Mouse (Mus musculus): ENCODE measurements around the gene Maf. TPM values are rescaled to one million over a fixed set of nuclear protein-coding genes. Genes with fewer than 3 reads are reported as not detected.
A peak's percentile ranks its signal among the peaks of the same experiment; 100 is the strongest.

Maf gene
- polyA plus RNA-seq, 1 experiment, result 42.4 TPM

DNA sequence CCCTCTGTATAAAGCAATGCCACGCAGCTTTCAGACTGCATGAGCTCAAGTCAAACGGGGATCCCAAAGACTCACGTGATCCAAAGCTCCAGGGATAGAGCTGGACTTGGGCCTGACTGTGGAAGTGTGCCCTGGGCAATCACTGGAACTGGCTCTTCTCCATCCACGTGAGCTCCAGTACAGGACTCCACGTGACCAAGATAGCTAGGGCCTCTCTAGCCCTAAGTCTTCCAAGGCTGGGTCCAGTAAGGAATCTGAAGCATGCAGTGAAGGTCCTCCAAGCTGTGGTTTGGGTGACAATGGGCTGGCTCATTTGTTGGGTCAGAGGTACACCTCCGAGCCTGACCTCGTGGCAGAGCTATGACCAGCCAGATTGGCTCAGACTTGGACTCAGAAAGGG lies 11.5 kb upstream of the Maf start:
- Histone ChIP-seq H3K36me3 (ENCODE audit: control insufficient read depth, insufficient read depth, low read length) (no peaks in the 10 kb centered on the region), H3K27ac (ENCODE audit: insufficient read depth, low read depth, low read length) (peak overlapping the region; percentile 57), H3K27me3 (replicated peaks; ENCODE audit: control insufficient read depth, insufficient read depth, low read length) (no peaks in the 10 kb centered on the region), H3K4me1 (ENCODE audit: control insufficient read depth, insufficient read depth, low read length) (peaks cover 21% of the 10 kb centered on the region), H3K4me3 (ENCODE audit: insufficient read depth, low read depth, low read length) (no peak overlapping the region)
- WGBS, result 48% methylated on average over 7 of the region's 7 CpGs
- DNase-seq, result peak; percentile 95
- TF ChIP-seq POLR2A (IDR thresholded peaks at IDR 0.05; ENCODE audit: low read depth, low read length) (no peak), CTCF (conservative IDR thresholded peaks at IDR 0.05; ENCODE audit: insufficient read depth, insufficient read length, low read depth, low read length) (no peak)

DNA sequence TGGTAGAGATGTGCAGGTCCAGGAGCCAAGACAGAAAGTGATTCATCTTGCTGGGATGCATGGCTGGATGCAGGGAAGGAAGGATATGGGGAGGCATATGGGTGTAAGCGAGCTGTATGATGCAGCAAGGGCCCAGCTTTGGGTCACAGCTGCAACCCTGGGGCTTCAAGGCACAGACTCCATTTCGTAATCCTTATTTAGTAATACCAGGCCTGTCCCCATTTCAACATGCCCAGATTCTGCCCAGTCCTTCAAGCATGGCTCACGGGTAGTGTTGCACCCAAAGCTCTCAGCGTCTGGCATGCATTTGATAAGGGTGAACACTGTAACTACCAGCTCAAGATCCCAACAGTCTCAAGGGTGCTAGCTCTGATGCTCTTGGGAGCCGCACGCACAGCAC lies 11.0 kb upstream of the Maf start:
- WGBS, result 87% methylated on average over 6 of the region's 6 CpGs

DNA sequence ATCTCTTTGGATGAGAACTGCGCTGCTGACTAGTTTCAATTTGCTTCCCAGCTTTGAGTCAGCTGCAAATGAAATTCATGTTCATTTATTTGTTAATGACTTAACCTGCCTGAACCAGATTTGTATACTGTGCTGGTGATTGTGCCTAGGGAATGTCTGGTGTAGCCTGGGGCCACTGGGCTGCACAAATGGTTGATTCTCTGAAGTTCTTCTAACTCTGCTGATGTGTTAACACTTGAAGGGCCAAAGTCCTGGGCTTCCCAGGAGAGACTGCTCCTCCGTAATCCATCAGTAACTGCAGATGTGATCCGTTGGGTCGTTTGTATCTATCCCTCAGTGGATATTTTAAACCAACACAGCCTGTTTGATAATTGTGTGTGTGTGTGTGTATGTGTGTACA lies 7.7 kb upstream of the Maf start:
- Histone ChIP-seq H3K27ac (ENCODE audit: insufficient read depth, low read depth, low read length) (peak overlapping the region; percentile 57), H3K36me3 (ENCODE audit: control insufficient read depth, insufficient read depth, low read length) (no peaks in the 10 kb centered on the region), H3K27me3 (replicated peaks; ENCODE audit: control insufficient read depth, insufficient read depth, low read length) (no peaks in the 10 kb centered on the region), H3K4me1 (ENCODE audit: control insufficient read depth, insufficient read depth, low read length) (peaks cover 30% of the 10 kb centered on the region), H3K4me3 (ENCODE audit: insufficient read depth, low read depth, low read length) (no peak overlapping the region)
- 40% methylated on average over 4 of the region's 4 CpGs for WGBS
- peak; percentile 78 for DNase-seq
- no peak for TF ChIP-seq CTCF (conservative IDR thresholded peaks at IDR 0.05; ENCODE audit: insufficient read depth, insufficient read length, low read depth, low read length)
- TF ChIP-seq POLR2A (IDR thresholded peaks at IDR 0.05; ENCODE audit: low read depth, low read length), result no peak

More for the DNA sequence above, 11.0 kb upstream of the Maf start:
- Histone ChIP-seq H3K36me3 (ENCODE audit: control insufficient read depth, insufficient read depth, low read length) (no peaks in the 10 kb centered on the region), H3K4me1 (ENCODE audit: control insufficient read depth, insufficient read depth, low read length) (peaks cover 21% of the 10 kb centered on the region), H3K4me3 (ENCODE audit: insufficient read depth, low read depth, low read length) (no peak overlapping the region), H3K27me3 (replicated peaks; ENCODE audit: control insufficient read depth, insufficient read depth, low read length) (no peaks in the 10 kb centered on the region), H3K27ac (ENCODE audit: insufficient read depth, low read depth, low read length) (peak overlapping the region; percentile 57)
- no peak for DNase-seq
- no peak for TF ChIP-seq POLR2A (IDR thresholded peaks at IDR 0.05; ENCODE audit: low read depth, low read length)
- TF ChIP-seq CTCF (conservative IDR thresholded peaks at IDR 0.05; ENCODE audit: insufficient read depth, insufficient read length, low read depth, low read length), result no peak

DNA sequence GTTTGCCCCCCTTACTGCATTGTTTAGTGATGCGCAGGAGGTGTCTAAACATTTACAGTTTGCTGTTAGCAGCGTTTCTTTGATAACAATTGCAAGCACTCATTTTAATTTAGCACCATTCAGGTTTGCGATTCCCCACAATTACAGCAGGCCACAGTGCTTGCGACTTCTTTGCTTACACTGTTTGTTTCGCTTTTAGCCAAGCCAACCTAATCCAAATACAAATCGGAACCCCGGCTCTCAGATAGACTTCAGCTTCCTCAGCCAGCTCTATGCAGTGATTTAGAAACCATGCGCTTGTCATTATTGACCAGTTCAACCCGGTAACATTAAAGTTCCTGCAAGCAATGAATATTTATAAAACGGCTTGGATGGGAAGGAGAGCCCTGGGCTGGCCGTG lies 3.5 kb upstream of the Maf start:
- peak overlapping the region; percentile 93 for H3K27ac ChIP-seq (ENCODE audit: insufficient read depth, low read depth, low read length)
- H3K4me3 ChIP-seq (ENCODE audit: insufficient read depth, low read depth, low read length), result peak overlapping the region; percentile 7; the same call in 1 of the 2 replicates
- peaks cover 18% of the 10 kb centered on the region; the same call in 1 of the 2 replicates for H3K4me1 ChIP-seq (ENCODE audit: control insufficient read depth, insufficient read depth, low read length)
- no peaks in the 10 kb centered on the region for H3K27me3 ChIP-seq (replicated peaks; ENCODE audit: control insufficient read depth, insufficient read depth, low read length)
- DNase-seq, result peak; percentile 58
- no peak for TF ChIP-seq POLR2A (IDR thresholded peaks at IDR 0.05; ENCODE audit: low read depth, low read length)
- TF ChIP-seq CTCF (conservative IDR thresholded peaks at IDR 0.05; ENCODE audit: insufficient read depth, insufficient read length, low read depth, low read length), result no peak
- WGBS, result 31% methylated on average over 11 of the region's 11 CpGs
- H3K36me3 ChIP-seq (ENCODE audit: control insufficient read depth, insufficient read depth, low read length), result peaks cover 2% of the 10 kb centered on the region; the same call in 1 of the 2 replicates

DNA sequence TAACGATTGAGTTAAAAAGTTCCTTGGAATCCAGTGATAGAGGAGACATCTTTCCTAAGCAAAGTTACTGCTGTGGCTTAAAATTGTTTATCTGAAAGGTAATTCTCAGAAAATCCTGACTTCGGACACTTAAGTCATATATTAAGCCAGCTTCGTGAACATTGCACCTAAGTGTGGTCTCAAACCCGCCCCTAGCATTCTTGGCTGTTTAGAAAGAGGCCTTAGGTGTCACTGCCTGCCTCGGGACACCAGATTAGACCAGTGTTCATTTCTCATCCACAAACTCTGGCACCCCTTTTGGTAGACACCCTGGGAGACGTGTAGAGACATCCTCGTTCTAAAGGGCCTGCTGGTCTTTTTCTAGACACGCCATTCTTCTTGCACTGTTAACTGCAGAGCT lies 2.3 kb upstream of the Maf start:
- H3K27me3 ChIP-seq (replicated peaks; ENCODE audit: control insufficient read depth, insufficient read depth, low read length), result no peaks in the 10 kb centered on the region
- WGBS, result 55% methylated on average over 8 of the region's 8 CpGs
- H3K4me1 ChIP-seq (ENCODE audit: control insufficient read depth, insufficient read depth, low read length), result peaks cover 12% of the 10 kb centered on the region; the same call in 1 of the 2 replicates
- peak; percentile 87 for DNase-seq
- peak overlapping the region; percentile 97 for H3K27ac ChIP-seq (ENCODE audit: insufficient read depth, low read depth, low read length)
- no peak overlapping the region for H3K4me3 ChIP-seq (ENCODE audit: insufficient read depth, low read depth, low read length)
- TF ChIP-seq CTCF (conservative IDR thresholded peaks at IDR 0.05; ENCODE audit: insufficient read depth, insufficient read length, low read depth, low read length) (no peak), POLR2A (IDR thresholded peaks at IDR 0.05; ENCODE audit: low read depth, low read length) (no peak)
- H3K36me3 ChIP-seq (ENCODE audit: control insufficient read depth, insufficient read depth, low read length), result peaks cover 3% of the 10 kb centered on the region; the same call in 1 of the 2 replicates

DNA sequence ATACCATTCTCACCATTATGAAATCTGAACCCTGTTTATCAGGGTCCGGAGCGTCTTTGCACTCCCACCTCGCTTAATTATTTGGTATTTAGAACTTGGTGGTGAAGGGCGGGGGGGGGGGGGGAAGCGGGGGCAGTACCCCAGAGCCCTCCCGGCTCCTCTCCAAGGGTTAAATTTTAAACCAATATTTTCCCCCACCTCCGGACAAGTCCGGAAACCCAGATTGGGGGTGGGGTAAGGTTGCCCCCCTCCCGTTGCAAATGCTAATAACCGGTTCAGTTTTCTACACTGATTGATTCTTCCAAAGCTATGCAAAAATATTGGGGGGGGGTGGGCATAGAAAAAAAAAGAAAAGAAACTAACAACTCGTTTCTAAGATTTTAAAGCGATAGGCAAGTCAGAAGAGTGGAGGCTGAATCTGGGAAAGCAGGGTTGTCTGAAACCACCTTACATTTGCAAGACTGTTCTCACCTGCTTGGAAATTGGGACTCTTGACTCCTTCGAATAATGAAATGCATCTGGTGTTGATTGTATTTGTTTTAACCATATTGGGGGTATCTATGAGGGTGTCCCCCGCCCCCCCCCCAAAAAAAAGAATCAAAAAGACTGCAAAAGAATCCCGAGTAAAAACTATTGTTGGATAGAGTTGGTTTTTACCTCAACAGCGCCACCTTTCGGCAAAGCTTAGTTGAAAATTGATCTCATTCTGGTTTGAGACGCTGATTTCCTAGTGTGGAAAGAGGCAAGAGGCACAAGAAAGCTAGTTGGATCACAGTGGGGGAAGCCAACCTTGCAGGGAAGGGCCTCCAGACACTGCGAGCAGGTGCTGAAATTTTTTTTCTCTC lies 1.6 kb upstream of the Maf start:
- no peaks in the 10 kb centered on the region for H3K27me3 ChIP-seq (replicated peaks; ENCODE audit: control insufficient read depth, insufficient read depth, low read length)
- H3K4me3 ChIP-seq (ENCODE audit: insufficient read depth, low read depth, low read length), result peak overlapping the region; percentile 95
- H3K36me3 ChIP-seq (ENCODE audit: control insufficient read depth, insufficient read depth, low read length), result peaks cover 3% of the 10 kb centered on the region; the same call in 1 of the 2 replicates
- peaks cover 9% of the 10 kb centered on the region; the same call in 1 of the 2 replicates for H3K4me1 ChIP-seq (ENCODE audit: control insufficient read depth, insufficient read depth, low read length)
- TF ChIP-seq POLR2A (IDR thresholded peaks at IDR 0.05; ENCODE audit: low read depth, low read length) (no peak), CTCF (conservative IDR thresholded peaks at IDR 0.05; ENCODE audit: insufficient read depth, insufficient read length, low read depth, low read length) (0 out of 2 replicates have a peak, but pooled peaks have one; percentile 18)
- 2% methylated on average over 19 of the region's 19 CpGs for WGBS
- H3K27ac ChIP-seq (ENCODE audit: insufficient read depth, low read depth, low read length), result peak overlapping the region; percentile 97
- DNase-seq, result peak; percentile 89
